Mouse (Mus musculus) myocyte (in vitro differentiated cells): Measurements from ENCODE around the gene Krt71.

ENCODE experiments used
- CEBPB ChIP-seq: IDR thresholded peaks from 2 replicates; pipeline ENCODE4 v1.6.1; 2011; ENCODE audit warnings: mild to moderate bottlenecking, moderate library complexity; ENCODE audit not compliant: poor library complexity, insufficient read depth, severe bottlenecking
- E2F4 ChIP-seq: IDR thresholded peaks from one replicate; pipeline ENCODE4 v1.6.1; 2011; ENCODE audit warnings: mild to moderate bottlenecking, control low read depth, moderate library complexity; ENCODE audit not compliant: insufficient read depth
- MAX ChIP-seq: IDR thresholded peaks from one replicate; pipeline ENCODE4 v1.6.1; 2011; ENCODE audit warnings: low read depth, mild to moderate bottlenecking, control low read depth
- MYOD1 ChIP-seq, 3 experiments: IDR thresholded peaks; one replicate each; pipeline ENCODE4 v1.6.1; 2011; ENCODE audit warnings: control low read depth in 2 of 3, low read depth in 2 of 3, mild to moderate bottlenecking in 2 of 3, moderate library complexity in 1 of 3; ENCODE audit not compliant: insufficient read length in 2 of 3, control insufficient read depth in 1 of 3
- MYOG ChIP-seq, 3 experiments: IDR thresholded peaks; one replicate each; pipeline ENCODE4 v1.6.1; 2011; ENCODE audit warnings: control low read depth in 2 of 3, low read depth in 2 of 3, mild to moderate bottlenecking in 2 of 3; ENCODE audit not compliant: insufficient read length in 2 of 3, control insufficient read depth in 1 of 3, insufficient read depth in 1 of 3
- POLR2A ChIP-seq: IDR thresholded peaks from one replicate; pipeline ENCODE4 v1.6.1; 2011; ENCODE audit warnings: low read depth, mild to moderate bottlenecking, control low read depth, moderate library complexity; ENCODE audit not compliant: insufficient read length
- POLR2AphosphoS2 ChIP-seq: IDR thresholded peaks from one replicate; pipeline ENCODE4 v1.6.1; 2011; ENCODE audit warnings: low read depth, control low read depth; ENCODE audit not compliant: insufficient read length
- REST ChIP-seq: IDR thresholded peaks from one replicate; pipeline ENCODE4 v1.6.1; 2011; ENCODE audit warnings: mild to moderate bottlenecking, control low read depth, moderate library complexity; ENCODE audit not compliant: insufficient read depth, insufficient read length
- TCF12 ChIP-seq: IDR thresholded peaks from one replicate; pipeline ENCODE4 v1.6.1; 2011; ENCODE audit warnings: mild to moderate bottlenecking, control low read depth; ENCODE audit not compliant: poor library complexity, insufficient read depth, severe bottlenecking
- TCF3 ChIP-seq: IDR thresholded peaks from one replicate; pipeline ENCODE4 v1.6.1; 2011; ENCODE audit warnings: low read depth, control low read depth; ENCODE audit not compliant: insufficient read length
- USF1 ChIP-seq: IDR thresholded peaks from one replicate; pipeline ENCODE4 v1.6.1; 2011; ENCODE audit warnings: low read depth, mild to moderate bottlenecking, control low read depth, moderate library complexity

- TF ChIP-seq MAX = no peak
- TF ChIP-seq CEBPB = no peak
- TF ChIP-seq E2F4 = no peak
- TF ChIP-seq POLR2A = no peak
- TF ChIP-seq REST = no peak
- TF ChIP-seq USF1 = no peak
- no peak for TF ChIP-seq TCF12
- no peak for TF ChIP-seq MYOG (IDR thresholded peaks at IDR 0.05; ENCODE audit: control insufficient read depth in 1 of 3, insufficient read depth in 1 of 3, insufficient read length in 2 of 3, low read depth in 2 of 3)
- no peak for TF ChIP-seq MYOD1 (IDR thresholded peaks at IDR 0.05; ENCODE audit: control insufficient read depth in 1 of 3, insufficient read length in 2 of 3, low read depth in 2 of 3)
- TF ChIP-seq POLR2AphosphoS2 = no peak
- TF ChIP-seq TCF3 = no peak
Measured at GRCm38 (mm10) chr15:101699866-101700265, 43.0 kb downstream of the Krt71 start.
